Mouse (Mus musculus) hindbrain, postnatal 0 days (tissue): ENCODE results near the gene Adam23. TPM values are rescaled to one million over a fixed set of nuclear protein-coding genes. Genes with fewer than 3 reads are reported as not detected.

Experiments used
- ATAC-seq: fragments of 200-750 bp; cut with Nextera tagmentation; 2 replicates; pipeline ENCODE4 v1.8.0; 2017; ENCODE audit warnings: mild to moderate bottlenecking, moderate TSS enrichment, moderate library complexity
- DNase-seq: peaks from one replicate; pipeline ENCODE4 v3.0.0-alpha.2; 2015; ENCODE audit warnings: low spot score
- H3K27ac ChIP-seq: fragments of 300-500 bp; sonication (generic); 2 replicates; pipeline ENCODE4 v1.5.1; 2014; ENCODE audit warnings: mild to moderate bottlenecking
- H3K27me3 ChIP-seq: fragments of 300-500 bp; sonication (generic); 2 replicates; pipeline ENCODE4 v1.6.1; 2014; ENCODE audit warnings: low read length, mixed read lengths; ENCODE audit not compliant: insufficient read depth
- H3K36me3 ChIP-seq: fragments of 300-500 bp; sonication (generic); 2 replicates; pipeline ENCODE4 v1.6.1; 2014; ENCODE audit warnings: low read length, mixed read lengths; ENCODE audit not compliant: insufficient read depth
- H3K4me1 ChIP-seq: fragments of 300-500 bp; sonication (generic); 2 replicates; pipeline ENCODE4 v1.6.1; 2014; ENCODE audit warnings: antibody characterized with exemption, low read length, mixed read lengths; ENCODE audit not compliant: insufficient read depth
- H3K4me2 ChIP-seq: fragments of 300-500 bp; sonication (generic); 2 replicates; pipeline ENCODE4 v1.6.1; 2014; ENCODE audit warnings: low read depth, mild to moderate bottlenecking, low read length, moderate library complexity, mixed read lengths
- H3K4me3 ChIP-seq: fragments of 300-500 bp; sonication (generic); 2 replicates; pipeline ENCODE4 v1.5.1; 2014; ENCODE audit warnings: low read length
- H3K9ac ChIP-seq: fragments of 300-500 bp; sonication (generic); replicated peaks from 2 replicates; pipeline ENCODE4 v1.6.1; 2014; ENCODE audit warnings: mild to moderate bottlenecking, low read length, moderate library complexity, mixed read lengths
- H3K9me3 ChIP-seq: fragments of 300-500 bp; sonication (generic); 2 replicates; pipeline ENCODE4 v1.6.1; 2016; ENCODE audit warnings: low read length, mixed read lengths
- CTCF ChIP-seq: IDR thresholded peaks from 2 replicates; pipeline ENCODE4 v1.5.1; 2016; ENCODE audit warnings: antibody characterized with exemption, control low read depth, low read depth
- WGBS: fragments of 180-500 bp; shearing (Covaris S2); extraction: QIAGEN DNeasy Blood & Tissue Kit; methylation state at CpG from one replicate; pipeline ENCODE4 v1.1.7; 2014; 5-methylcytosine and 5-hydroxymethylcytosine counted together
- polyA plus RNA-seq: library from polyadenylated mRNA; unstranded; fragments of >200 nt; fragmentation: Nextera tagmentation; extraction: Ambion mirVana; gene quantifications from 2 replicates; pipeline ENCODE4 v1.2.1, GENCODE M21; 2015
- total RNA-seq: library from RNA; depleted of rRNA; stranded (reverse); fragments of >200 nt; gene quantifications from 2 replicates; pipeline ENCODE4 v1.2.3, GENCODE M21; 2014

Adam23 gene
- total and polyA plus RNA-seq, 2 experiments from 2014 or later: 19.9 to 62.1 TPM

DNA sequence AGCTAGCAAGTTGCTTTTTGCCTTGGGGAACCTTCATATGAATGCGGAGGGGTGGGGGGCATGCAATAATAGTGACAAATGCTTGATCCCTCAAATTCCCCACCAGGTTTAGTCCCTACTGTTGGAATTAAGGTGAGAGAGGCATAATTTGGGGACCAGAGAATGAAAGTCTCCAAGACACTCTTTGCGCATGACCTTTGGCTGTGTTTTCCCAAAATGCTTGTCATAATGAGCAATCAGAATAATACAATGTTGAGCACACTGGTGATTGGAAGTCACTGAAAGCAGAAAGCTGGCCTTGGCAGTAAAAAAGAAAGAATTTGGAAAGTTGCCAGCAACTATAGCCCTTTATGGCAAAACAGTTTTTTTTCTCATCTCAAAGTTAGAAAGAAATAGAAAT lies 1.0 kb downstream of the Adam23 start:
- H3K27ac ChIP-seq: no peak overlapping the region

GRCm38 (mm10) chr1:63450091-63450490 lies 4.4 kb downstream of the Adam23 start:
- Histone ChIP-seq H3K27ac (no peak overlapping the region), H3K36me3 (no peaks in the 10 kb centered on the region), H3K4me2 (no peak overlapping the region), H3K27me3 (no peaks in the 10 kb centered on the region), H3K4me3 (no peak overlapping the region), H3K4me1 (no peaks in the 10 kb centered on the region), H3K9ac (no peak overlapping the region), H3K9me3 (no peaks in the 10 kb centered on the region)
- no peak for DNase-seq
- ATAC-seq: no peak
- no peak for TF ChIP-seq CTCF
- WGBS: 75% methylated on average over 4 of the region's 4 CpGs

More for the DNA sequence above, 1.0 kb downstream of the Adam23 start:
- no peaks in the 10 kb centered on the region for H3K4me1 ChIP-seq
- no peak for DNase-seq
- H3K27me3 ChIP-seq: no peaks in the 10 kb centered on the region
- TF ChIP-seq CTCF: no peak
- H3K4me3 ChIP-seq: peak overlapping the region; percentile 88
- no peaks in the 10 kb centered on the region for H3K36me3 ChIP-seq
- H3K4me2 ChIP-seq: peak overlapping the region; percentile 82
- peak overlapping the region; percentile 90; the same call in 1 of the 2 replicates for H3K9ac ChIP-seq
- no peak for ATAC-seq
- no peaks in the 10 kb centered on the region for H3K9me3 ChIP-seq
- 53% methylated on average over 2 of the region's 2 CpGs for WGBS

DNA sequence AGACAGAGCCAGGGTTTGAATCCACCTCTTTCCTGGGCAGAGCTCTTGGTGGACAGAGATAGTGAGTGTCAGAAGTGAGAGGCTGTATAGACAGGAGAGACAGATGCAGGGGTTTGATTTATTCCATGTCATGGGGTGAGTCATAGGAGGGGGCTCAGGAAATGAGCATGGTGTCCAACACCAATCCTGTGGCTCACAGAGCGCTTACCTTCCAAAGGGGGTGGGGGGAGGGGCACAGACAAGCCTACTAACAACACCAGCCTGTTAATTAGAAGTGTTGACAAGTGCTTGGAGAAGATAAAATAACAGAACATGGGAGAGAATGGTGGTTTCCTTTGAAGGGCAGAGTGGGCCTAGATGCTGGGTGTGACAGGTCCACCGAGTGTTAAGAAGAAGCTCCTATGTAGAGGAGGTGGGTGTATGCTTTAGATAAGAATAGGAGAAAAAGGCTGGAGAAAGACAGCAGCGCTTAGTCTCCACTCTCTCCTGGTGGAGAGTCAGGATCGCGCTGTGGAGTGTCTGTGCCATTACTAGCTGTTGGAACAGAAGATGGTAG lies 7.7 kb downstream of the Adam23 start:
- ATAC-seq (no peak), DNase-seq (no peak)
- H3K4me3 ChIP-seq: no peak overlapping the region
- H3K4me1 ChIP-seq: no peaks in the 10 kb centered on the region
- 87% methylated on average over 5 of the region's 5 CpGs for WGBS
- no peak overlapping the region for H3K27ac ChIP-seq
- no peak overlapping the region for H3K9ac ChIP-seq
- TF ChIP-seq CTCF: no peak
- no peak overlapping the region for H3K4me2 ChIP-seq
- no peaks in the 10 kb centered on the region for H3K27me3 ChIP-seq
- H3K36me3 ChIP-seq: no peaks in the 10 kb centered on the region; the same call in 1 of the 2 replicates
- H3K9me3 ChIP-seq: no peaks in the 10 kb centered on the region

GRCm38 (mm10) chr1:63457801-63458519 lies 12.3 kb downstream of the Adam23 start:
- peak; percentile 70 for ATAC-seq
- Histone ChIP-seq H3K4me1 (no peaks in the 10 kb centered on the region), H3K27ac (no peak overlapping the region), H3K27me3 (no peaks in the 10 kb centered on the region), H3K9ac (no peak overlapping the region), H3K4me3 (no peak overlapping the region), H3K9me3 (no peaks in the 10 kb centered on the region), H3K4me2 (no peak overlapping the region), H3K36me3 (no peaks in the 10 kb centered on the region; the same call in 1 of the 2 replicates)
- 57% methylated on average over 8 of the region's 8 CpGs for WGBS
- peak; percentile 24 for DNase-seq
- TF ChIP-seq CTCF: no peak

DNA sequence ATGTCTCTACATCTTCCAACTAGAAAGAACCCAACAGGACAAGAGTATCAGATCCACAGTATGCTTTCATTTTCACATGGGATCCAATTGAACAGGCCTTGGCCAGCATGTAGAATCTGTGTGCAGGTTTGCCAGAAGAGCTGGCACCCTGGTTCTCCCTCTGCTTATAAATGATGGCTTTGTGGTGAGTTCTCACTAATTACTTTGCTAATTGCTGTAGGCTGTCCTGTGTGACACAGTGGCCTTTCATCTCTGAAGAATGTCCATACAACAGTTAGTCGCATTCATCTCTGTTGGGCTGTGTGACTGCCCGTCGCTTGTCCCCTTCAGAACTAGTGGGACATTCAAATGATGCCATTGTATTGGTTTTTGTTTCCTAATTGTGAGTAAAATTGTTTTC lies 13.5 kb downstream of the Adam23 start:
- Histone ChIP-seq H3K27ac (no peak overlapping the region), H3K4me2 (no peak overlapping the region), H3K4me1 (no peaks in the 10 kb centered on the region), H3K9ac (no peak overlapping the region), H3K36me3 (no peaks in the 10 kb centered on the region; the same call in 1 of the 2 replicates), H3K27me3 (no peaks in the 10 kb centered on the region), H3K4me3 (no peak overlapping the region), H3K9me3 (no peaks in the 10 kb centered on the region)
- no peak for DNase-seq
- 61% methylated on average over 3 of the region's 3 CpGs for WGBS
- ATAC-seq: no peak
- no peak for TF ChIP-seq CTCF

- no peak overlapping the region for H3K4me3 ChIP-seq
- WGBS: 87% methylated on average over 6 of the region's 6 CpGs
- H3K27me3 ChIP-seq: no peaks in the 10 kb centered on the region
- no peak overlapping the region for H3K27ac ChIP-seq
- no peaks in the 10 kb centered on the region for H3K9me3 ChIP-seq
- no peaks in the 10 kb centered on the region; the same call in 1 of the 2 replicates for H3K36me3 ChIP-seq
- ATAC-seq: no peak
- DNase-seq: no peak
- H3K9ac ChIP-seq: no peak overlapping the region
- no peaks in the 10 kb centered on the region for H3K4me1 ChIP-seq
- no peak overlapping the region for H3K4me2 ChIP-seq
- no peak for TF ChIP-seq CTCF
These were observed 14.2 kb downstream of the Adam23 start for GRCm38 (mm10) chr1:63459926-63460325.

GRCm38 (mm10) chr1:63464441-63464840 lies 18.8 kb downstream of the Adam23 start:
- H3K4me1 ChIP-seq: no peaks in the 10 kb centered on the region
- DNase-seq: no peak
- H3K4me2 ChIP-seq: no peak overlapping the region
- H3K36me3 ChIP-seq: 0 out of 2 replicates have a peak, but pooled peaks cover under 1% of the 10 kb centered on the region
- WGBS: 65% methylated on average over 1 of the region's 1 CpGs
- H3K9me3 ChIP-seq: no peaks in the 10 kb centered on the region
- no peak for ATAC-seq
- no peak overlapping the region for H3K27ac ChIP-seq
- H3K9ac ChIP-seq: no peak overlapping the region
- H3K4me3 ChIP-seq: no peak overlapping the region
- no peaks in the 10 kb centered on the region for H3K27me3 ChIP-seq
- TF ChIP-seq CTCF: no peak
